Mouse (Mus musculus) adrenal gland, adult (tissue): ENCODE data around the gene Galnt17.

Source experiments
- DNase-seq, 2 experiments: peaks; one replicate each; pipeline ENCODE4 v3.0.0; 2022 to 2023; ENCODE audit warnings: low spot score in 1 of 2; ENCODE audit not compliant: inconsistent age in 2 of 2

Galnt17 gene

GRCm38 (mm10) chr5:130854430-130854829 is 453.9 kb downstream of the Galnt17 start:
- DNase-seq: no peak

DNA sequence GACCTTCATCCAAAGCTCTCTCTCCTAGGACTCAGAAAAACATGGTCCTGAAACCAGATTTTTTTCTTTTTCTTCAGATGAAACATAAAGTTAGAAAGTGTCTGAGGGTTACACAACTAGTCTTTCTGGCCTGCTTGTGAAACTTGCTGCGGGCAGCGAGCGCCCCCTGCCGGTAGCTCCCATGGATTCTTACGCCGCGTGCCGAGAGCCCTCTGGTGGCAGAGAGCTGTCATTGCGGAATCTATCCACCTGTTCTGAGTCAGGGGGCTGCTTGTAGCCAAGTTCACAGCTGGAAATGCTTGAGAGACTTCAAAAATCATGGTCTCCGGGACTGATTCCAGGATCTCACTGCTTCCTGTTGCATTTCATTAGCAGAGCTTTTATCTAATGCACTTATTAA is 454.9 kb downstream of the Galnt17 start:
- peak; percentile 85 to 95 for DNase-seq

DNA sequence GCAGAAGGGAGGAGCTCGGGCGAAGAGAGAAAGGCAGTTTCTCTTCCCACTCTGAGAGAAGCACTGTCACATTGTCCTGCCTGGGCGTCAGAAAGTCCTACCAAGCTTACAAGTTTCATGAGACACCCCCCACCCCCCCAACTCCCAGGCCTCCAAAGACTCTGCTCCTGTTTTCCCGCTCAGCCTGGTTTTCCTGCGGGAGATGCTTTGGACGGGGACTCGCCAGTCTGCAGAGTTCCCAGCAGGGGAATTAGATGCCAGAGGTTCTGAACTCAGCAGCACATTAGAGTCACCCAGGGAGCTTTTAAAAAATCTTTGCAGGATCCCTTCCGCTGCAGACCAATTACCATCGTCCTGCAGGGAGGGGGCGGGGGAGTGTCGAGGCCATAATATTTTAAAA is 456.1 kb downstream of the Galnt17 start:
- no peak for DNase-seq

GRCm38 (mm10) chr5:130849610-130850009 is 458.7 kb downstream of the Galnt17 start:
- DNase-seq: no peak

DNA sequence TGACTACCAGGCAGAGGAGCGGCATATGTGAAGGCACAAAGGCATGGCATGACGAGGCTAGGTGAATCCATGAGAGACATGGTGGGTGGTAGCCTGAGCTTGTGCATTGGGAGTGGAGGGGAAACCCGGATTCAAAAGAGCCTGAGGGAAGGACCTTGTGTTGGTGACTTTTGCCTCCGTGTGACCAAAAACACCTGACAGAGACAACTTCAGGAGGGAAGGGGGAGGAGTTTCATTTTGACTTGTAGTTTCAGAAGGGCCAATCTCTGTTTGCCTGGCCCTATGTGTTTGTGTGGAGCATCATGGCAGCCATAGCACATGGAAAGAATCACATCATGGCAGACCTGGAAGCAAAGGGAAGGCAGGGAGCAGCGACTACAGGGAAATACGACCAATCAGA is 459.7 kb downstream of the Galnt17 start:
- DNase-seq: no peak

DNA sequence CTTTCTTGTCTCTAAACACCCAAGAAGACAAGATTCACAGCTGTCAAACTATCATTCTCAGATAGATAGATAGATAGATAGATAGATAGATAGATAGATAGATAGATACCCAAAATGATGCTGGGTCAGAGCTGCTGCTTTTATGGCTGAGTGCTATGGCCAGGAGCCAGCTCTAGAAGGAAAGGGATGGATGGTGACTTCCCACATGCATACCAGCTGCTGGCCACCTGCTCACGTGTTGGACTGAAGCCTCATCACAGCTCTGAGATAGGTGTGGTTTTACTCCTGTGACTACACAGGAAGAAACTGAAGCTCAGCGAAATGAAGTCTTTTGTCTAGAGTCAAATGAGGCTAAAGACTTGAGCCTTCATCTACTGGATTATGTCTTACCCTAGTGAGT is 482.5 kb downstream of the Galnt17 start:
- DNase-seq: no peak
